Mouse (Mus musculus): Measurements from ENCODE around the gene Fam208a.

Fam208a gene

GRCm38 (mm10) chr14:27420816-27421215, 7.8 kb upstream of the Fam208a start:
- no peak for ATAC-seq (ENCODE audit: low TSS enrichment)

GRCm38 (mm10) chr14:27422301-27422700, 6.3 kb upstream of the Fam208a start:
- ATAC-seq (ENCODE audit: low TSS enrichment), result no peak

- peak; percentile 91 for ATAC-seq (ENCODE audit: low TSS enrichment)
These were observed 508 bp downstream of the Fam208a start for GRCm38 (mm10) chr14:27428973-27429711.

GRCm38 (mm10) chr14:27430280-27430679, 1.6 kb downstream of the Fam208a start:
- ATAC-seq (ENCODE audit: low TSS enrichment), result no peak

GRCm38 (mm10) chr14:27432064-27432463, 3.4 kb downstream of the Fam208a start:
- ATAC-seq (ENCODE audit: low TSS enrichment), result no peak

- ATAC-seq (ENCODE audit: low TSS enrichment), result no peak
These were observed 7.5 kb downstream of the Fam208a start for GRCm38 (mm10) chr14:27436116-27436515.

GRCm38 (mm10) chr14:27436826-27437225, 8.2 kb downstream of the Fam208a start:
- ATAC-seq (ENCODE audit: low TSS enrichment), result no peak

- no peak for ATAC-seq (ENCODE audit: low TSS enrichment)
These were observed 12.3 kb downstream of the Fam208a start for GRCm38 (mm10) chr14:27440921-27441320.

GRCm38 (mm10) chr14:27444851-27445281, 16.2 kb downstream of the Fam208a start:
- ATAC-seq (ENCODE audit: low TSS enrichment), result peak; percentile 82

GRCm38 (mm10) chr14:27446963-27447362, 18.3 kb downstream of the Fam208a start:
- ATAC-seq (ENCODE audit: low TSS enrichment), result no peak

- no peak for ATAC-seq (ENCODE audit: low TSS enrichment)
These were observed 62.8 kb downstream of the Fam208a start for GRCm38 (mm10) chr14:27491399-27491798.

- no peak for ATAC-seq (ENCODE audit: low TSS enrichment)
These were observed 64.9 kb downstream of the Fam208a start for GRCm38 (mm10) chr14:27493516-27493915.

GRCm38 (mm10) chr14:27501096-27501495, 72.5 kb downstream of the Fam208a start:
- no peak for ATAC-seq (ENCODE audit: low TSS enrichment)

GRCm38 (mm10) chr14:27507894-27508643, 79.4 kb downstream of the Fam208a start, which contains the start of gene Ccdc66:
Ccdc66 (minus strand) TSS chr14:27508460.
- peak; percentile 98 for ATAC-seq (ENCODE audit: low TSS enrichment)

- ATAC-seq (ENCODE audit: low TSS enrichment), result peak; percentile 81
These were observed 80.1 kb downstream of the Fam208a start for GRCm38 (mm10) chr14:27508644-27509301.

- ATAC-seq (ENCODE audit: low TSS enrichment), result no peak
These were observed 95.9 kb downstream of the Fam208a start for GRCm38 (mm10) chr14:27524541-27524940.

Measured in frontal cortex, adult (tissue).